Mouse (Mus musculus): Measurements from ENCODE around the gene Tubg2.
"Not testable (repeated sequence)": the region's sequence is repeated elsewhere in the genome, so short reads cannot be mapped to it uniquely, and the experiment has no call there.

Tubg2 gene

GRCm38 (mm10) chr11:101137000-101137399 lies 18.7 kb upstream of the Tubg2 start:
- no peak for ATAC-seq (ENCODE audit: insufficient number of reproducible peaks, low FRiP score, low TSS enrichment)

- ATAC-seq (ENCODE audit: insufficient number of reproducible peaks, low FRiP score, low TSS enrichment), result no peak
Observed at GRCm38 (mm10) chr11:101138536-101139181, 17.0 kb upstream of the Tubg2 start.

- ATAC-seq (ENCODE audit: insufficient number of reproducible peaks, low FRiP score, low TSS enrichment), result no peak
Observed at GRCm38 (mm10) chr11:101140164-101140819, 15.4 kb upstream of the Tubg2 start.

GRCm38 (mm10) chr11:101141088-101141487 lies 14.6 kb upstream of the Tubg2 start:
- ATAC-seq (ENCODE audit: insufficient number of reproducible peaks, low FRiP score, low TSS enrichment), result no peak

- ATAC-seq (ENCODE audit: insufficient number of reproducible peaks, low FRiP score, low TSS enrichment), result no peak
Observed at GRCm38 (mm10) chr11:101142215-101142967, 13.3 kb upstream of the Tubg2 start.

- no peak for ATAC-seq (ENCODE audit: insufficient number of reproducible peaks, low FRiP score, low TSS enrichment)
Observed at GRCm38 (mm10) chr11:101143338-101144225, 12.1 kb upstream of the Tubg2 start.

- no peak for ATAC-seq (ENCODE audit: insufficient number of reproducible peaks, low FRiP score, low TSS enrichment)
Observed at GRCm38 (mm10) chr11:101146377-101146776, 9.3 kb upstream of the Tubg2 start.

- ATAC-seq (ENCODE audit: insufficient number of reproducible peaks, low FRiP score, low TSS enrichment), result no peak
Observed at GRCm38 (mm10) chr11:101148751-101149150, 7.0 kb upstream of the Tubg2 start.

- no peak for ATAC-seq (ENCODE audit: insufficient number of reproducible peaks, low FRiP score, low TSS enrichment)
Observed at GRCm38 (mm10) chr11:101149178-101150105, 6.3 kb upstream of the Tubg2 start.

GRCm38 (mm10) chr11:101151063-101151462 lies 4.6 kb upstream of the Tubg2 start:
- no peak for ATAC-seq (ENCODE audit: insufficient number of reproducible peaks, low FRiP score, low TSS enrichment)

- ATAC-seq (ENCODE audit: insufficient number of reproducible peaks, low FRiP score, low TSS enrichment), result no peak
Observed at GRCm38 (mm10) chr11:101152825-101153224, 2.9 kb upstream of the Tubg2 start.

- ATAC-seq (ENCODE audit: insufficient number of reproducible peaks, low FRiP score, low TSS enrichment), result no peak
Observed at GRCm38 (mm10) chr11:101154648-101155047, 1.1 kb upstream of the Tubg2 start.

- no peak for ATAC-seq (ENCODE audit: insufficient number of reproducible peaks, low FRiP score, low TSS enrichment)
Observed at GRCm38 (mm10) chr11:101155151-101155550, 556 bp upstream of the Tubg2 start.

GRCm38 (mm10) chr11:101160151-101160550 lies 4.4 kb downstream of the Tubg2 start:
- ATAC-seq (ENCODE audit: insufficient number of reproducible peaks, low FRiP score, low TSS enrichment), result not testable (repeated sequence)

GRCm38 (mm10) chr11:101160981-101161505 lies 5.3 kb downstream of the Tubg2 start:
- not testable (repeated sequence) for ATAC-seq (ENCODE audit: insufficient number of reproducible peaks, low FRiP score, low TSS enrichment)

- ATAC-seq (ENCODE audit: insufficient number of reproducible peaks, low FRiP score, low TSS enrichment), result no peak
Observed at GRCm38 (mm10) chr11:101161551-101161950, 5.8 kb downstream of the Tubg2 start.

- ATAC-seq (ENCODE audit: insufficient number of reproducible peaks, low FRiP score, low TSS enrichment), result no peak
Observed at GRCm38 (mm10) chr11:101162301-101162700, 6.6 kb downstream of the Tubg2 start.

- no peak for ATAC-seq (ENCODE audit: insufficient number of reproducible peaks, low FRiP score, low TSS enrichment)
Observed at GRCm38 (mm10) chr11:101162772-101163171, 7.1 kb downstream of the Tubg2 start.

Measured in cerebellum, adult (tissue).